Mouse (Mus musculus) neural tube, embryonic 12.5 days (tissue): ENCODE measurements around the gene 2200002D01Rik. TPM values are rescaled to one million over a fixed set of nuclear protein-coding genes. Genes with fewer than 3 reads are reported as not detected.

Source experiments
- ATAC-seq: fragments of 200-750 bp; cut with Nextera tagmentation; 2 replicates; pipeline ENCODE4 v1.8.0; 2017; ENCODE audit warnings: low read depth, mild to moderate bottlenecking, moderate TSS enrichment, moderate library complexity; ENCODE audit not compliant: low FRiP score
- H3K27ac ChIP-seq: fragments of 300-500 bp; sonication (generic); 2 replicates; pipeline ENCODE4 v1.5.1; 2016
- H3K27me3 ChIP-seq: fragments of 300-500 bp; sonication (generic); replicated peaks from 2 replicates; pipeline ENCODE4 v1.6.1; 2016; ENCODE audit warnings: mild to moderate bottlenecking
- H3K36me3 ChIP-seq: fragments of 300-500 bp; sonication (generic); 2 replicates; pipeline ENCODE4 v1.6.1; 2016; ENCODE audit warnings: mild to moderate bottlenecking
- H3K4me1 ChIP-seq: fragments of 300-500 bp; sonication (generic); 2 replicates; pipeline ENCODE4 v1.6.1; 2016
- H3K4me2 ChIP-seq: fragments of 300-500 bp; sonication (generic); replicated peaks from 2 replicates; pipeline ENCODE4 v1.6.1; 2016; ENCODE audit warnings: mild to moderate bottlenecking
- H3K4me3 ChIP-seq: fragments of 300-500 bp; sonication (generic); 2 replicates; pipeline ENCODE4 v1.5.1; 2016
- H3K9ac ChIP-seq: fragments of 300-500 bp; sonication (generic); 2 replicates; pipeline ENCODE4 v1.6.1; 2016; ENCODE audit warnings: mild to moderate bottlenecking
- H3K9me3 ChIP-seq: fragments of 300-500 bp; sonication (generic); 2 replicates; pipeline ENCODE4 v1.6.1; 2016; ENCODE audit warnings: mild to moderate bottlenecking
- WGBS: fragments of 180-500 bp; shearing (Covaris S2); methylation state at CpG from one replicate; pipeline ENCODE4 v1.1.7; 2016; 5-methylcytosine and 5-hydroxymethylcytosine counted together
- polyA plus RNA-seq: library from polyadenylated mRNA; unstranded; fragments of >200 nt; fragmentation: Nextera tagmentation; extraction: Ambion mirVana; gene quantifications from 2 replicates; pipeline ENCODE4 v1.2.1, GENCODE M21; 2016

Gene 2200002D01Rik
- polyA plus RNA-seq, 1 experiment from 2014 or later: 1.6 TPM

DNA sequence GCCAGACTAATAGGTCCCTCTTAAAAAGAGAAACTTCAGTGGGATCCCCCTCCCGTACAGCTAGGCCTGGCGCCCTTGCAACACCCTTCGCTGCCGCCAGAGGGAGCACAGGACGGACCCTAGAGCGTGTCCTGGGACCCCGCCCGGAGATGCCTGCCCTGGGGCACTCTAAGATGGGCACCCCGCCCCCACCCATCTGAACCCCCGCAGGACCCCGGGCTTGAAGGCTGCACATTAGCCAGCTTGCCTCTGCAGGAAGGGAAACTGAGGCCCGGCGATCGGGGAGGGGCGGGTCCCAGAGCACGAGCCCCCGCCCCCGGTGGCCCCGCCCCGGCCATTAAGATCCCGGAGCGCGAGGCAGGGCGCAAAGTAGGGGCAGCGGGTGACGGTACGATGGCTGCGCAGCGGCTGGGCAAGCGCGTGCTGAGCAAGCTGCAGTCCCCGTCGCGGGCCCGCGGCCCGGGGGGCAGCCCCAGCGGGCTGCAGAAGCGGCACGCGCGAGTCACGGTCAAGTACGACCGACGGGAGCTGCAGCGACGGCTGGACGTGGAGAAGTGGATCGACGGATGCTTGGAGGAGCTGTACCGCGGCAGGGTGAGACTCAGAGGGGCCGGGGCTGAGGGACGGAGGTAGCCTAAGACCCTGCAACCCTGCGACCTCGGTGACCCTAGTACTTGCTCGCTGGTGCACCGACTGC, 40.8 kb upstream of the 2200002D01Rik start, which contains the start of gene Ppp1r14a:
Gene Ppp1r14a (plus strand): TSS at position 367 of the 697 bp plus-strand sequence.
- WGBS: under 1% methylated on average over 59 of the region's 59 CpGs

DNA sequence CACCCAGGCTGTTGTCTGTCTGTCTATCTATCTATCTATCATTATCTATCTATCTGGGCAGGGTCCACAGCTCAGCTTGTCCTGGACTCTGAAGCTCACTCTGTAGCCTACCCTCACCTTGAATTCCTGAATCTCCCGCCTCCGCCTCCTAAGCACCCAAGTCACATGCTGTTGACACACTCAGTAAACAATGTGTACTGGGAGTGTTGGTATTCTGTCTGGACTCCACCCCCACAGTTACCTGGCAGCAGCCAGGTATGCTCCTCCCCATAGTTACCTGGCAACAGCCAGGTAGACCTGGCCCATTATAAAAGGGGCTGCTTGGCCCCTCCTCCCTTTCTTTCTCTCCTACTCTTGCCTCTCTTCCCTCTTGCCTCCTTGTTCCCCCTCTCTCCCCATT, 39.8 kb upstream of the 2200002D01Rik start:
- Histone ChIP-seq H3K27me3 (peaks cover 12% of the 10 kb centered on the region; the same call in 1 of the 2 replicates), H3K9me3 (no peaks in the 10 kb centered on the region), H3K9ac (no peak overlapping the region), H3K4me1 (peaks cover 32% of the 10 kb centered on the region), H3K4me2 (no peak overlapping the region), H3K27ac (no peak overlapping the region), H3K4me3 (no peak overlapping the region), H3K36me3 (no peaks in the 10 kb centered on the region)
- WGBS: 88% methylated on average over 2 of the region's 2 CpGs
- ATAC-seq: no peak

More for the DNA sequence above, 40.8 kb upstream of the 2200002D01Rik start, which contains the start of gene Ppp1r14a:
- Histone ChIP-seq H3K4me1 (peaks cover 38% of the 10 kb centered on the region), H3K4me3 (peak within 1 kb of the TSS; percentile 41), H3K9ac (peak within 1 kb of the TSS; percentile 50), H3K9me3 (no peaks in the 10 kb centered on the region), H3K36me3 (no peaks in the 10 kb centered on the region), H3K27me3 (peaks cover 12% of the 10 kb centered on the region; the same call in 1 of the 2 replicates), H3K27ac (0 out of 2 replicates have a peak within 1 kb of the TSS, but pooled peaks have one; percentile 4), H3K4me2 (peak within 1 kb of the TSS; percentile 88)
- ATAC-seq: peak; percentile 17; the same call in 1 of the 2 replicates

DNA sequence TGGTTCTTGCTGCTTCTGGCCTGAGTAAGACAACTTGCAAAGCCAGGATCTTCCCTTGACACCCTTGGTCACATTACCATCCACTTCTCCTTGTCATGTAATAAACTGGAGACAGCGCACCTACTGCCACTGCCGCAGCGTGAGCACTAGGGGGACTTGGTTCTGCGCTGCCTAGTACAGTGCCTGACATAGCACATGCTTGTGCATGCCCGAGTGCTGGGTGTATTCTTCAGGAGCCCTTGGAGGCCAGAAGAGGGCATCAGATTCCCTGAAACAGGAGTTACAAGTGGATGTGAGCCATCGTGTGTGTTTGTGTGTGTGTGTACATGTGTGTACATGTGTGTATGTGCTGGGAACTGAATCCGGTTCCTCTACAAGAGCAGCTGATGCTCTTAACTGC, 39.2 kb upstream of the 2200002D01Rik start:
- H3K4me2 ChIP-seq: no peak overlapping the region
- H3K27me3 ChIP-seq: peaks cover 16% of the 10 kb centered on the region
- no peak overlapping the region for H3K4me3 ChIP-seq
- H3K36me3 ChIP-seq: no peaks in the 10 kb centered on the region
- WGBS: 92% methylated on average over 7 of the region's 7 CpGs
- ATAC-seq: no peak
- no peaks in the 10 kb centered on the region for H3K9me3 ChIP-seq
- H3K27ac ChIP-seq: no peak overlapping the region
- H3K4me1 ChIP-seq: peaks cover 26% of the 10 kb centered on the region
- no peak overlapping the region for H3K9ac ChIP-seq

DNA sequence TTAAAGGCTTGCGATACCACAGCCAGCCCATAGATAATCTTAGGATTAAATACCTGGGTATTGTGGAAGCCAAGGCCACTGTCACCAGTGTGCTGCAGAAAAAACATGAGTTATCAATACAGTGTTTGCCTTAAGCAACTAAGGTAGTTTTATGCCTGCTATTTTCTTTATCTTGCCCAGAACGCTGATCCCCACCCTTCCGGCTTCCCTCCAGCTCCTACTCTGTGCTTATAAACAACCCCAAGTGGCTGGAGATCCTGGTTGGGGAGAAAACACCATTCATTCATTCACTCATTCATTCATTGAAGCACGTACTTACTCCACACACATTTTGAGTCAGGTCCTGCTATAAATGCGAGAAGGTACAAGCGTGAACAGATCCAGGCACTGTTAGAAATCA, 36.3 kb upstream of the 2200002D01Rik start:
- ATAC-seq: no peak
- Histone ChIP-seq H3K27me3 (peaks cover 39% of the 10 kb centered on the region), H3K4me3 (no peak overlapping the region), H3K9ac (no peak overlapping the region), H3K36me3 (no peaks in the 10 kb centered on the region), H3K4me1 (peaks cover 19% of the 10 kb centered on the region), H3K4me2 (no peak overlapping the region), H3K27ac (no peak overlapping the region), H3K9me3 (no peaks in the 10 kb centered on the region)
- WGBS: 93% methylated on average over 6 of the region's 6 CpGs

DNA sequence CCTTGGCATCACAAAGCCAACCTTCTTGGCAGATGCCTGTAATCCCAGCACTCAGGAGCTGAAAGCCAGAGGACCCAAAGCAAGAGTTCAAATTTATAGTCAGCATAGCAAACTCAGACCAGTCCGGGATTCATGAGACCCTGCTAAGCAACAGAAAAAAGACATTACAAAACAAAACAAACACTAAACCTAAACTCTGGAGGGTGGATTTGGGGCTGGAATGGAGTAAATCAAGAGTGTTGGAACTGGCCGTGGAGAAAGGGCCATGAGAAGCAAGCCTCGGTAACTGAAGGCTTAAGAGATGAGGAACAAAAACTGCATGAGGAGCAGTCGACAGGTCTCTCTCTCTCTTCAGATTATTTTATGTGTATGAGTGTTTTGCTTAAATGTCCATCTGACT, 35.6 kb upstream of the 2200002D01Rik start:
- WGBS: 84% methylated on average over 4 of the region's 4 CpGs
- peaks cover 39% of the 10 kb centered on the region for H3K27me3 ChIP-seq
- ATAC-seq: no peak

DNA sequence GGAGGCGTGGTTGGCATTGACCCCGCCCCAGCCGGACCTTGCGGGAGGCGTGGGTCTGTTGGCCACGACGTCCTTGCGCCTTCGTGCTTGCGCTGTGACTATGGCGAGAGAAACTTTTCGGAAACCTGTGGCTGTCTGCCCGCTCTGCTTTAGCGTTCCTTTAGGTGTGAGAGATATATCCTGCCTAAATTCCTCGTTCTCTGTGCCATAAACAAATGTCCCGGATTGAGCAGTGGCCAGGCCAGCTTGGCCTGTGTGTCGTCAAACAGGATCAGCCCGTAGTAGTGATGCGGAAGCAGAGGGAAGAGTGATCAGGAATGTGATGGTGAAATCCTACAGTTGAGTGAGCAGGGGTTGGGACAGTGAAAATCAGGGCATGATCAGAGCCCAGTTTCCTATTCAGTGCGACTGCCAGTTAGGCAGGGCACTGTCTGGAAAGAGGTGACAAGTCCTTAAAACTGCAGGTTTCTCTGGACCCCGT, 33.8 kb upstream of the 2200002D01Rik start:
- peak overlapping the region; percentile 50 for H3K4me3 ChIP-seq
- peaks cover 38% of the 10 kb centered on the region for H3K27me3 ChIP-seq
- H3K4me2 ChIP-seq: peak overlapping the region; percentile 97
- H3K27ac ChIP-seq: no peak overlapping the region
- peak overlapping the region; percentile 55 for H3K9ac ChIP-seq
- ATAC-seq: no peak
- WGBS: 10% methylated on average over 21 of the region's 21 CpGs
- peaks cover 15% of the 10 kb centered on the region for H3K4me1 ChIP-seq
- no peaks in the 10 kb centered on the region for H3K9me3 ChIP-seq
- no peaks in the 10 kb centered on the region for H3K36me3 ChIP-seq

More for the DNA sequence above, 35.6 kb upstream of the 2200002D01Rik start:
- no peak overlapping the region for H3K4me2 ChIP-seq
- H3K4me3 ChIP-seq: no peak overlapping the region
- H3K9ac ChIP-seq: no peak overlapping the region
- no peak overlapping the region for H3K27ac ChIP-seq
- no peaks in the 10 kb centered on the region for H3K36me3 ChIP-seq
- H3K4me1 ChIP-seq: peaks cover 15% of the 10 kb centered on the region
- no peaks in the 10 kb centered on the region for H3K9me3 ChIP-seq

DNA sequence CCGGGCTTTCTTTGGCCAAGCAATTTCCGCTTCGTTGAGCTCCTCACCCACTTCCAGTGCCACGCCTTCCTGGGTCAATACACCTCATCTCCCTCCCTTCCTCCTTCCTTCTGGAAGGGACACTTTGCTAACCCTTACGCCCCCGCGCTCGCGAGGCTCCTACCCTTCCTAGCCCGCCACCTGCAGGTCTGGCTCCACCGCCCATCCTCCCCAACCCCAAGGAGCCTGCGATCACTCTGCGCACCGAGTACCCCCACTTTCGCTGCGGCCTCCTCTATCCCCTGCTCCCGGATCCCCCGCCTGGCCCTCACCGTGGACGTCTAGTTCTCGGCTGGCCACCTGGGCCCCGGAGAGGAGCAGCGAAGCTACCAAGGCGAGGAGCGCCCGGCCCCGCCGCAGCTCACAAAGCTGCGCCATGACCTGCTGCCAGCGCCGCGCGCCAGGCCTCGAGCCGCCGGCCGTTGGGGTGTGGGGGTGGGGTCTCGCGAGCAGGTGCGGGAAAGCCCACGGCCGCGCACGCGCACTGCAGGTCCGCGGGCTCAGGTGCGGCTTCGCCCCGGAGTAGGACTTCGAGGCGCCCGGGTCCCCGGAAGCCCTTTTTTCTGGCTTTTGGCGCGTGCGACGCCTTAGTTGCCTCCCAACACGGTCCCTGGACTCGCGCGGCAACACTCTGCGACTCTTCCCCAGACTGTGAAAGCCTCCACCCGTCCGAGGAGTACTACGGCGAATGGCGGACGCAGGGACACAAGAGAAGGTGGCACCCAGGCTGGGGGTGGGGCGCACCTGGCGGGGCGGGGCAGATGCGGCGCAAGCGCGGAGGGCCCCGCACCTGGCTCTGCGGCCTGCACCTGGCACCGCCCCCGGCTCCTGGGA, 33.2 kb upstream of the 2200002D01Rik start, which contains the start of gene Spint2:
Gene Spint2 (minus strand): TSS at position 712 of the 873 bp plus-strand sequence.
- Histone ChIP-seq H3K36me3 (no peaks in the 10 kb centered on the region), H3K27me3 (peaks cover 37% of the 10 kb centered on the region), H3K4me3 (peak within 1 kb of the TSS; percentile 50), H3K4me2 (peak within 1 kb of the TSS; percentile 97), H3K4me1 (peaks cover 15% of the 10 kb centered on the region), H3K9me3 (no peaks in the 10 kb centered on the region), H3K9ac (peak within 1 kb of the TSS; percentile 55), H3K27ac (no peak within 1 kb of the TSS)
- under 1% methylated on average over 80 of the region's 80 CpGs for WGBS
- ATAC-seq: peak; percentile 56

DNA sequence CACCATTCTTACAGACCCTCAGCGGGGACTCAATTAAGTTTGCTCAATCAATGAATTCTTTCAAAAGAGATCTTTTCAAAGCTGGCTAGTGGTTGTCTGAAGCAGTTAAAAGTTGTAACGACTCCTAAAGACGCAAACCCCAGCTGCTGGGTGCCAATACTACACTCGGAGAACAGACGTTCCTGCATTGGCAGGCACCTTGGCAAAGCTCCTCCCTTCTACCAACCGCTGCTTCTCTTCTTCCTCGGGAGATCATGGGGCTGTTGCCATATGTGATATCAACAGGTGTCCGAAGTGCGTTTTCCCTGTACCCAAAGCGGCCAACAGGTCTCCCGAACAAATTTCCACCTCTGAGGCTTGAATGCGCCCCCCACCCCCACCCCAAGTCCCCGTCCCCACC, 32.5 kb upstream of the 2200002D01Rik start:
- H3K9me3 ChIP-seq: no peaks in the 10 kb centered on the region
- 10% methylated on average over 13 of the region's 13 CpGs for WGBS
- H3K9ac ChIP-seq: no peak overlapping the region
- H3K27me3 ChIP-seq: peaks cover 37% of the 10 kb centered on the region
- H3K4me3 ChIP-seq: peak overlapping the region; percentile 50
- no peaks in the 10 kb centered on the region for H3K36me3 ChIP-seq
- no peak for ATAC-seq
- peaks cover 15% of the 10 kb centered on the region for H3K4me1 ChIP-seq
- peak overlapping the region; percentile 97 for H3K4me2 ChIP-seq
- no peak overlapping the region for H3K27ac ChIP-seq

DNA sequence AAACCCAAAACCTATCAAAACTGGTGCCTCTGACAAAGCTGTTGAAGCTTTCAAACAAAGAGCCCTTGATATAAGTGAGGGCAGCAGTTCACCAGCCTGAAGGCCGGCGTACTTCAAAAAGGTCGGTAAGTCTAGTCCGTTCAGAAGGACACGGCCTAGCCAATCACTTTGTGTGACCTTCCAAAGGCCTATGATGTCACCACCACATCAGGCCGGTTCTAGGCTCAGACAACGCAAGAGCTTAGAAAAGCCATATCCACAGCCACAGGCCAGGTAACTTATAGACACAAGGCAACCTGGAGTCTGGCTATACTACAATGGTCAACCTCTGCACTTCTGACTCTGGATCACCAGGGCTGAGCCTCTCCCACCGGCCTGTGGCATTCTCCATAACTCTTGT, 31.7 kb upstream of the 2200002D01Rik start:
- no peak for ATAC-seq
- Histone ChIP-seq H3K27ac (no peak overlapping the region), H3K9me3 (no peaks in the 10 kb centered on the region), H3K9ac (no peak overlapping the region), H3K4me1 (peaks cover 15% of the 10 kb centered on the region), H3K4me2 (no peak overlapping the region), H3K27me3 (peaks cover 34% of the 10 kb centered on the region), H3K4me3 (no peak overlapping the region), H3K36me3 (no peaks in the 10 kb centered on the region)
- 86% methylated on average over 8 of the region's 8 CpGs for WGBS

DNA sequence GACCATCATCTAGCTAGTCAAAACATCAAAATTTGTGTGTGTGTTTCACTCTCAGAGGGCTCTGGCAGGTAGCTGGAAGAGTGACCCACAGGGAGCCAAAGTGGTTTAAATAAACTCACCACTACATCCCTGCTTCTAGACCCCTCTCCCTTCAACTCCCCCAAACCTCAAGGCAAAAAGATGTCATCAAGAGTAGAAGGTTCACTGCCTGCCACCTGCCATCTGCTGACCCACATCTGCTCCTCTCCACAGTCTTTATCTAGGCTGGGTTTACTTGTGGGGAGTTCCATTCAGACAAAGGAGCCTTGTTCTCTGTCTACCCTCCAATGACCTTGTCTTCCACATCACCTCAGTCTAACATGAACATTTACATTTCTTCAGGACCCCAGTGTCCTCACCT, 31.0 kb upstream of the 2200002D01Rik start:
- Histone ChIP-seq H3K36me3 (no peaks in the 10 kb centered on the region), H3K4me2 (no peak overlapping the region), H3K9ac (no peak overlapping the region), H3K27me3 (peaks cover 31% of the 10 kb centered on the region), H3K27ac (no peak overlapping the region), H3K4me3 (no peak overlapping the region), H3K4me1 (peaks cover 15% of the 10 kb centered on the region), H3K9me3 (no peaks in the 10 kb centered on the region)
- ATAC-seq: no peak

DNA sequence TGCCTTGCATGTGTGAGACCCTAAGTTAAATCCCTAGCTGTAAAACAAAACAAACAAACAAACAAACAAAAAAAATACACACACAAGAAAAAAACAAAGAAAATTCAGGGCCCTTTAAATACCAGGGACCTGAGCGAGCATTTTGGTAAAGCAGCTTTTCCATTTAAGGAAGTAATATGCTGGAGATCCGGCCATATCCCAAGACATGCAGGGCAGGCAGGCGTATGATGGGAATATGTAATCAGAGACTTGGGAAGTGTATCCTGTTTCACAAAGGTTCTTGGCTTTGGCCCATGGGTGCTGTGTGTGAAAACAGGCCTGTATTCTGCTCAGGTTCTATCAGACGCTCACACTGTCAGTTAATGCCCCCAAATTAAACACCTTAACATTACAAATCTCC, 29.2 kb upstream of the 2200002D01Rik start:
- 89% methylated on average over 4 of the region's 4 CpGs for WGBS
- Histone ChIP-seq H3K27me3 (peaks cover 27% of the 10 kb centered on the region), H3K36me3 (no peaks in the 10 kb centered on the region), H3K27ac (no peak overlapping the region), H3K4me1 (peaks cover 15% of the 10 kb centered on the region), H3K4me2 (no peak overlapping the region), H3K4me3 (no peak overlapping the region), H3K9me3 (no peaks in the 10 kb centered on the region), H3K9ac (no peak overlapping the region)
- no peak for ATAC-seq

DNA sequence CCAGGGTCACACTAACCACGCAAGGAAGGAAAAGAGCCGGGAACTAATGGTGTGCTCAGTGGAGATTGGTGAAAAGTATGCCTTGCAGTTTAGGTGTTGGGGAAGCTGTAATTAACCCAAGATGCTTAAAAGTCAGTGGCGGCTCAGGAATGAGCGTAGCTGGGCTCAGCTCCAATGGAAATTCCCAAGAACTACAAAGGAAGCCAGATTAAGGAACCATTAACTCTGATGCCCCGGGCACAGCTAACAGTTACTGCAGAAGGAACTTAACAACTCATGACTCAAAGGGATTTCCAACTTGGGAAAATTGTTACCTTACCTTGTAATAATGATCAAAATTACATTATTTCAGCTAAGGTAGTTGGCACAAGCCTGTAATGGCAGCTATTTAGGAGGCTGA, 28.4 kb upstream of the 2200002D01Rik start:
- Histone ChIP-seq H3K36me3 (no peaks in the 10 kb centered on the region), H3K9ac (no peak overlapping the region), H3K27ac (no peak overlapping the region), H3K4me2 (no peak overlapping the region), H3K4me3 (no peak overlapping the region), H3K4me1 (peaks cover 10% of the 10 kb centered on the region), H3K27me3 (peaks cover 19% of the 10 kb centered on the region), H3K9me3 (no peaks in the 10 kb centered on the region)
- no peak for ATAC-seq
- 84% methylated on average over 5 of the region's 5 CpGs for WGBS
